Mouse (Mus musculus): Measurements from ENCODE around the gene Tmem8. TPM values are rescaled to one million over a fixed set of nuclear protein-coding genes. Genes with fewer than 3 reads are reported as not detected.
"Not testable (repeated sequence)": the region's sequence is repeated elsewhere in the genome, so short reads cannot be mapped to it uniquely, and the experiment has no call there.

Tmem8 gene
- polyA plus RNA-seq, 1 experiment = 1.0 TPM

GRCm38 (mm10) chr17:26111024-26111423 is 2.1 kb upstream of the Tmem8 start:
- Histone ChIP-seq H3K4me1 (ENCODE audit: control insufficient read depth, insufficient read depth, low read length) (peaks cover 3% of the 10 kb centered on the region; the same call in 1 of the 2 replicates), H3K4me3 (ENCODE audit: insufficient read depth, low read length) (no peak overlapping the region), H3K27ac (ENCODE audit: insufficient read depth, low read length) (no peak overlapping the region)
- no peak for TF ChIP-seq POLR2A (IDR thresholded peaks at IDR 0.05; ENCODE audit: low read depth, low read length)
- no peak for TF ChIP-seq CTCF (IDR thresholded peaks at IDR 0.05; ENCODE audit: borderline replicate concordance, insufficient read depth, low read length)

DNA sequence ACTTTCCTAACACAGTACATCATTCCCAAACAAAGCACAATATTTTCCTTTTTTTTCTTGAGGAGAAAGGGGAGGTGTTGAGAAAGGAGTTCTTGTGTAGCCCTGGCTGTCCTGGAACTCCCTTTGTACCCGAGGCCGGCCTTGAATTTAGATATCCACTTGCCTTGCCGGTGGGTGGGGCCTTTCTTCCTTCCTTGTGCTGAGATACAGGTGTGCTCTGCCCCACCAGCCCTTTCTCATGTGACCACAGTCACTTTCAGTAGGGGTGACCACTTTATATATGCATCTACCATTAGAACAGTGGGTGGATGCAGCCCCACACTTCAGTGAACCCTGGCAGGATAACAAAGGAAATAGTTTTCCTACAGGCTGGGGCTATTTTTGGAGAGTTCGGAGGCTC is 1.4 kb upstream of the Tmem8 start:
- no peak overlapping the region for H3K27ac ChIP-seq (ENCODE audit: insufficient read depth, low read length)
- H3K4me3 ChIP-seq (ENCODE audit: insufficient read depth, low read length) = no peak overlapping the region
- TF ChIP-seq POLR2A (IDR thresholded peaks at IDR 0.05; ENCODE audit: low read depth, low read length) (no peak), CTCF (IDR thresholded peaks at IDR 0.05; ENCODE audit: borderline replicate concordance, insufficient read depth, low read length) (no peak)
- peaks cover 3% of the 10 kb centered on the region; the same call in 1 of the 2 replicates for H3K4me1 ChIP-seq (ENCODE audit: control insufficient read depth, insufficient read depth, low read length)

DNA sequence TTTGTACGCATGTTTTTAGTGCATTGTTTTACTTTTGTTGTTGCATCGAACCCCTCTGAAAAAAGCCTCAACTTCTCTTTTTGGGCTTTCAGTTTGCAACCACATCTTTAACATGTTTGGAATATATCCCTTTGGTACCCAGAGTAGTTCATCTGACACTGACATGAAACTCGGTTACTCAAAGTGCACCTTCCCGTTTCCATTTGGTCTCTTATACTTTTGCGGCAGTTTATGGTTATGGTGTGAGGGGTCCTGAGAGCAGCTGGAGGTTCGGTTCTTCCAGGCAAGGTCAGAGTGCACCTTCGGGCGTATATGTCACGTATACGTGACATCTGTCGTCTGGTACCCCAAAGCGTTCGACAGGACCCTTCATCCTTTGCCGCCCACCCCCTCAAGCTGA is 348 bp upstream of the Tmem8 start:
- peak overlapping the region; percentile 28; the same call in 1 of the 2 replicates for H3K4me3 ChIP-seq (ENCODE audit: insufficient read depth, low read length)
- peaks cover 3% of the 10 kb centered on the region; the same call in 1 of the 2 replicates for H3K4me1 ChIP-seq (ENCODE audit: control insufficient read depth, insufficient read depth, low read length)
- H3K27ac ChIP-seq (ENCODE audit: insufficient read depth, low read length) = no peak overlapping the region
- TF ChIP-seq POLR2A (IDR thresholded peaks at IDR 0.05; ENCODE audit: low read depth, low read length) (no peak), CTCF (IDR thresholded peaks at IDR 0.05; ENCODE audit: borderline replicate concordance, insufficient read depth, low read length) (no peak)

DNA sequence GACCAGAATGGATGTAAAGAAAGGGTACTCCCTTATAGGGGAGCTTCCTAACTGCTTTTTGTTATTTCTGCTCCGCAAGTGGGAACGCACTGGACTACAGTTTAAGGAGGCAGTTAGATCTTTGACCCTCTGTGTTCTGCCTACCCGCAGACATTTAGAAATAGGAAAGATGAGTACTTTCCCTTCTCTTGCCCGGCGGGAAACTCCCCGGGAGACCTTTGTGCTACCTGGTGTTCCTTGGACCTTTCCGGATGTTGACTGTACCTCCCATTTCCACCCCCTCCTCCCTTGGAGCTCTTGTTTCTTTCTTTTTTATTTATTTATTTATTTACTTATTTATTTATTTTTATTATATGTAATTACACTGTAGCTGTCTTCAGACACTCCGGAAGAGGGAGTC is 962 bp downstream of the Tmem8 start:
- H3K4me3 ChIP-seq (ENCODE audit: insufficient read depth, low read length) = no peak overlapping the region
- H3K27ac ChIP-seq (ENCODE audit: insufficient read depth, low read length) = no peak overlapping the region
- peaks cover 3% of the 10 kb centered on the region; the same call in 1 of the 2 replicates for H3K4me1 ChIP-seq (ENCODE audit: control insufficient read depth, insufficient read depth, low read length)
- TF ChIP-seq CTCF (IDR thresholded peaks at IDR 0.05; ENCODE audit: borderline replicate concordance, insufficient read depth, low read length) = no peak
- TF ChIP-seq POLR2A (IDR thresholded peaks at IDR 0.05; ENCODE audit: low read depth, low read length) = no peak

DNA sequence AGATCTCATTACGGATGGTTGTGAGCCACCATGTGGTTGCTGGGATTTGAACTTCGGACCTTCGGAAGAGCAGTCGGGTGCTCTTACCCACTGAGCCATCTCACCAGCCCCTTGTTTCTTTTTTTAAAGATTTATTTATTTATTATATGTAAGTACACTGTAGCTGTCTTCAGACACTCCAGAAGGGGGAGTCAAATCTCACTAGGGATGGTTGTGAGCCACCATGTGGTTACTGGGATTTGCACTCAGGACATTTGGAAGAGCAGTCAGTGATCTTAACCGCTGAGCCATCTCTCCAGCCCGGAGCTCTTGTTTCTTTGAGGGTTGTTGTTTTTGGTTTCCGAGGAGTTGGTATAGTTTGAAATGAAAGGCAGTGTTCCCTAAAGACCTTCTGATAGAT is 1.4 kb downstream of the Tmem8 start:
- not testable (repeated sequence) for H3K4me1 ChIP-seq (ENCODE audit: control insufficient read depth, insufficient read depth, low read length); H3K27ac ChIP-seq (ENCODE audit: insufficient read depth, low read length); H3K4me3 ChIP-seq (ENCODE audit: insufficient read depth, low read length)

DNA sequence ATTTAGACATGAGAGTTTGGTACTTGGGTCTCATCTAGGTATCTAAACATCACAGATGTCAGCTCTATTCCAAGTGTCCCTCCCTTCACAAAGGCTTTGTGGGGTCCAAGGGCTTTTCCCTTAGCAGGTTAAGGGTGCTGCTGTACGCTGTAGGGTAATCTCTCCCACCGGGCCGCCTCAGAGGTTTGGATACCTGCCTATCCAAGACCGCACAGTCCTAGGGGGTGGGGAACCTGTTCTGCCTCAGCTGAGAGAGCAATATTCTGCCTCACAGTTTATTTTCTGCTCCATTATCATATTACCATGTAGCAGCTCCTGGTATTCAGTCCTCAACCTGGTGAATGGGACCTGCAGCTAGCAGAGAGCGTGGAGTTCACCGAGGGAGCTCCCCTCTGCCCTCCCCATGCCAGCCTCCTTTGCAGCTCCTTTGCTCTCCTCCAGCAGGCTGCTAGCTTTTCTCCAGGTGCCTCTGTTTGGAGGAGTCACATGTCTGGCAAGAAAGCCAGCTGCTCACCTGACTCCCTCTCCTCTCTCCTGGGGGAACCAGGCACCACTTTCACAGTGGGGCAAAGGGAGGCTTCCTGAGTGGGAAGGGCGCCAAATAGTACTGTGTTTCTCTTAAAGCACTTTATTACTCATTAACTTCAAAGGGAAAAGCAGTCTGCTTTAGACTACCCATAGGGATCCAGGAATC is 2.3 kb downstream of the Tmem8 start:
- Histone ChIP-seq H3K4me1 (ENCODE audit: control insufficient read depth, insufficient read depth, low read length) (peaks cover 3% of the 10 kb centered on the region; the same call in 1 of the 2 replicates), H3K4me3 (ENCODE audit: insufficient read depth, low read length) (no peak overlapping the region), H3K27ac (ENCODE audit: insufficient read depth, low read length) (no peak overlapping the region)
- TF ChIP-seq POLR2A (IDR thresholded peaks at IDR 0.05; ENCODE audit: low read depth, low read length) (no peak), CTCF (IDR thresholded peaks at IDR 0.05; ENCODE audit: borderline replicate concordance, insufficient read depth, low read length) (no peak)

DNA sequence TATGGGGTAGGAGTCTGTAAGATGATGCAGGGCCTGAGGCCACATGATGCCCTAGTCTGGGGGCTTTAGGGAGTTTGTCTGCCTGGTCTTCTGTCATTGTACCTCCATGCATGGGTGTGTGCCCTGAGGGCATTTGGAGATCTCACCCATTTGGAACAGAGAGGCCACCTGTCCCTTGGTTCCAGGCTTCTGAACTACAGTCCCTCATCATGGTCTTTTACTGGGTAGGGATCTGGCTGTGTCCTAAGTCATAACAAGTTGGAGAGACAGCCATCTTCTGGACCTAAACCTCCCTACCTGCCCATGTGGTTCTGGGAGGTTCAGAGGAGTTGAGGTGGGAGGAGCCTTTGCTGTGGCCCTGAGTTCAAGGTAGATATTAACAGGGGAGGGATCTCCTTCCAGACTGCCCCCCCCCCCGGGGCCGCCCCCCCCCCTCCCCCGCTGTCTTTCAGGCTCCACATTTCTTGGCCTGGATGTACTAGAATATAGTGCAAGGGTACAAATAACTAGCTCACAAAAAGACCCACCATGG is 2.9 kb downstream of the Tmem8 start:
- H3K4me1 ChIP-seq (ENCODE audit: control insufficient read depth, insufficient read depth, low read length) = peaks cover 3% of the 10 kb centered on the region; the same call in 1 of the 2 replicates
- no peak overlapping the region for H3K27ac ChIP-seq (ENCODE audit: insufficient read depth, low read length)
- H3K4me3 ChIP-seq (ENCODE audit: insufficient read depth, low read length) = no peak overlapping the region
- no peak for TF ChIP-seq CTCF (IDR thresholded peaks at IDR 0.05; ENCODE audit: borderline replicate concordance, insufficient read depth, low read length)
- TF ChIP-seq POLR2A (IDR thresholded peaks at IDR 0.05; ENCODE audit: low read depth, low read length) = no peak

- Histone ChIP-seq H3K27ac (ENCODE audit: insufficient read depth, low read length) (no peak overlapping the region), H3K4me3 (ENCODE audit: insufficient read depth, low read length) (no peak overlapping the region), H3K4me1 (ENCODE audit: control insufficient read depth, insufficient read depth, low read length) (peaks cover 3% of the 10 kb centered on the region; the same call in 1 of the 2 replicates)
- TF ChIP-seq CTCF (IDR thresholded peaks at IDR 0.05; ENCODE audit: borderline replicate concordance, insufficient read depth, low read length) (no peak), POLR2A (IDR thresholded peaks at IDR 0.05; ENCODE audit: low read depth, low read length) (no peak)
Observed at GRCm38 (mm10) chr17:26116503-26117258, 3.6 kb downstream of the Tmem8 start.

DNA sequence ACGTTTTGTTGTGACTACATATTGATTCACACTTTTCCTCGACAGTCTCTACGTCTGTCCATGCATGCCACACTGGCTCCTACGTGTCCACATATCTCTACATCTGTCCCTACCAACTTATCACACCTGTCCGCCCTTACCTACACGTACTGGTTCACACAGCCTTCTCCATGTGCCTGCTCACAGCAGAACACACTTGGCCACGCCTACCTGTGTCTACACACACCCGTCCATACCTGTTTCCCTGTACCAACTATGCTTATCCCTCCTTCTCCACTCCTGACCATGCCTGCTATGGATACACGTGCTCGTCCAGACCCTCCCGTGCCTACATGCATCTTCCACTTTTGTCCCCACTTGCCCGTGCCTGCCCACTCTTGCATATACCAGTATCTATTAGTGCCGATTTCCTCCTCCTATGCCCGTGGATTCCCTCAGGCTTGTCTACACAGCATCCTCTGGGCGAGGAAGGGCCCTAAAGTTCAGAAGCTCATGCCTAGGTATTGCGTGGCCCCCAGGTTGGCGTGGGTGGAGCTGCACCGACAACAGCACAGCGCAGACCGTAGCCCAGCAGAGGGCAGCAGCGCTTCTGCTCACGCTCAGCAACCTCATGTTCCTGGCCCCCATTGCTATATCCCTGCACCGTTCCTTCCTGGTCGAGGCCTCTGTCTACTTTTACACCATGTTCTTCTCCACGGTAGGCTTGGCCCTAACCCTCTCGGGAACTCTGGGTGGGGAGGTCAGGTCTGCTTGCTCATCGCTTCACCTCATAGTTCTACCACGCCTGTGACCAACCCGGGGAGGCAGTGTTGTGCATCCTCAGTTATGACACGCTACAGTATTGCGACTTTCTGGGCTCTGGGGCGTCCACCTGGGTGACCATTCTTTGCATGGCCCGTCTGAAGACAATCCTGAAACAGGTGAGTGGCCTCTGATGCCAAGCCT is 6.9 kb downstream of the Tmem8 start:
- Histone ChIP-seq H3K4me1 (ENCODE audit: control insufficient read depth, insufficient read depth, low read length) (no peaks in the 10 kb centered on the region), H3K27ac (ENCODE audit: insufficient read depth, low read length) (no peak overlapping the region), H3K4me3 (ENCODE audit: insufficient read depth, low read length) (no peak overlapping the region)
- TF ChIP-seq CTCF (IDR thresholded peaks at IDR 0.05; ENCODE audit: borderline replicate concordance, insufficient read depth, low read length) (peak; percentile 100), POLR2A (IDR thresholded peaks at IDR 0.05; ENCODE audit: low read depth, low read length) (no peak)

Measured in embryonic fibroblast, embryonic 13.5 days (primary cell).